Mouse (Mus musculus): ENCODE measurements around the gene Bpifb1.

GRCm38 (mm10) chr2:154223265-154223916 lies 32.8 kb downstream of the Bpifb1 start, which contains the start of gene Bpifb5:
- TF ChIP-seq POLR2A (IDR thresholded peaks at IDR 0.05; ENCODE audit: low read depth, low read length) (no peak), CTCF (conservative IDR thresholded peaks at IDR 0.05; ENCODE audit: insufficient read depth, insufficient read length, low read depth, low read length) (no peak)
